Mouse (Mus musculus) T-helper 1 cell (primary cell): ENCODE data around the gene St6gal1.

Experiments used
- in situ Hi-C: fragments of 300-600 bp; cut with MboI, MseI; formaldehyde crosslinking; loops from one replicate; pipeline ENCODE4 v1.15.1; 2025; ENCODE audit warnings: high pct_unique_total_duplicates

Gene St6gal1

GRCm38 (mm10) chr16:23223166-23223870 is 1.2 kb upstream of the St6gal1 start:
- in situ Hi-C loops, result no loop called here

- in situ Hi-C loops, result no loop called here
Measured at GRCm38 (mm10) chr16:23223871-23224469, 570 bp upstream of the St6gal1 start.

- in situ Hi-C loops, result no loop called here
Measured at GRCm38 (mm10) chr16:23225069-23225721, 655 bp downstream of the St6gal1 start.

GRCm38 (mm10) chr16:23225821-23226600 is 1.5 kb downstream of the St6gal1 start:
- in situ Hi-C loops, result no loop called here

- in situ Hi-C loops, result no loop called here
Measured at GRCm38 (mm10) chr16:23226601-23227351, 2.2 kb downstream of the St6gal1 start.

- in situ Hi-C loops, result no loop called here
Measured at GRCm38 (mm10) chr16:23227851-23228250, 3.3 kb downstream of the St6gal1 start.

- in situ Hi-C loops, result no loop called here
Measured at GRCm38 (mm10) chr16:23228486-23228885, 3.9 kb downstream of the St6gal1 start.

GRCm38 (mm10) chr16:23229945-23230344 is 5.4 kb downstream of the St6gal1 start:
- in situ Hi-C loops, result loop anchor here (5.0 kb wide), 2 partner anchors 42 to 53 kb away; no protein-coding TSS in a partner anchor

- in situ Hi-C loops, result loop anchor here (5.0 kb wide), 2 partner anchors 41 to 54 kb away; no protein-coding TSS in a partner anchor
Measured at GRCm38 (mm10) chr16:23231168-23231567, 6.6 kb downstream of the St6gal1 start.

- in situ Hi-C loops, result loop anchor here (5.0 kb wide), 2 partner anchors 40 to 55 kb away; no protein-coding TSS in a partner anchor
Measured at GRCm38 (mm10) chr16:23232691-23233090, 8.2 kb downstream of the St6gal1 start.

GRCm38 (mm10) chr16:23233496-23233895 is 9.0 kb downstream of the St6gal1 start:
- in situ Hi-C loops, result loop anchor here (5.0 kb wide), 2 partner anchors 39 to 56 kb away; no protein-coding TSS in a partner anchor

GRCm38 (mm10) chr16:23234557-23234956 is 10.0 kb downstream of the St6gal1 start:
- in situ Hi-C loops, result loop anchor here (5.0 kb wide), 2 partner anchors 38 to 57 kb away; no protein-coding TSS in a partner anchor

- in situ Hi-C loops, result no loop called here
Measured at GRCm38 (mm10) chr16:23235173-23235694, 10.7 kb downstream of the St6gal1 start.

- in situ Hi-C loops, result no loop called here
Measured at GRCm38 (mm10) chr16:23239583-23239982, 15.0 kb downstream of the St6gal1 start.

- in situ Hi-C loops, result no loop called here
Measured at GRCm38 (mm10) chr16:23240049-23240949, 15.8 kb downstream of the St6gal1 start.

GRCm38 (mm10) chr16:23240950-23241259 is 16.4 kb downstream of the St6gal1 start:
- in situ Hi-C loops, result no loop called here

- in situ Hi-C loops, result no loop called here
Measured at GRCm38 (mm10) chr16:23243726-23244425, 19.3 kb downstream of the St6gal1 start.

- in situ Hi-C loops, result no loop called here
Measured at GRCm38 (mm10) chr16:23244486-23244885, 19.9 kb downstream of the St6gal1 start.

- in situ Hi-C loops, result no loop called here
Measured at GRCm38 (mm10) chr16:23249285-23249684, 24.7 kb downstream of the St6gal1 start.
